Mouse (Mus musculus) cerebellum, postnatal 14 days (tissue): ENCODE data around the gene Slc17a2.

Experiments used
- DNase-seq, 2 experiments: peaks; one replicate each; pipeline ENCODE4 v3.0.0; 2021; ENCODE audit warnings: mixed read lengths in 2 of 2

The Slc17a2 gene

GRCm38 (mm10) chr13:23799405-23799804 is 7.4 kb upstream of the Slc17a2 start:
- DNase-seq, result no peak

GRCm38 (mm10) chr13:23804532-23804931 is 2.3 kb upstream of the Slc17a2 start:
- no peak for DNase-seq

GRCm38 (mm10) chr13:23816148-23816547 is 9.4 kb downstream of the Slc17a2 start:
- no peak for DNase-seq

GRCm38 (mm10) chr13:23820179-23820940 is 13.6 kb downstream of the Slc17a2 start:
- no peak for DNase-seq

GRCm38 (mm10) chr13:23822213-23822612 is 15.4 kb downstream of the Slc17a2 start:
- DNase-seq, result no peak

DNA sequence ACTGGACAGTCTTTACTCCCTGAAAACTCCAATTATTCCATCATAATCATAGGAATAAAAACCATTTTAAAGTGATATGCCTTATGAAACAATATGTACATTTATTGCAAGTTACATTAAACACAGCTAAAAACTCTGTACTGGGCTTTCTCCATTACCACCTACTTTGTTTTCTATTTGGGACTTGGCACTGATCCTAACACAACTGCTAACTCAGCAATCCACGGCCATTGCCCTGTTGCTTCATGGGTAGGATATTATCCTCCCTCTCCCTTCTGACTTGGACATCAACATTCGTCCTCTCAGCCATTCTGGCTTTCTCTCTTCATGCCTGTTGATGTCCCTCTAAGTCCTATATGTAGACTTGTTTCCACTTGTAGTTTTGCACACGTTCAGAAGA is 19.8 kb downstream of the Slc17a2 start:
- no peak for DNase-seq

DNA sequence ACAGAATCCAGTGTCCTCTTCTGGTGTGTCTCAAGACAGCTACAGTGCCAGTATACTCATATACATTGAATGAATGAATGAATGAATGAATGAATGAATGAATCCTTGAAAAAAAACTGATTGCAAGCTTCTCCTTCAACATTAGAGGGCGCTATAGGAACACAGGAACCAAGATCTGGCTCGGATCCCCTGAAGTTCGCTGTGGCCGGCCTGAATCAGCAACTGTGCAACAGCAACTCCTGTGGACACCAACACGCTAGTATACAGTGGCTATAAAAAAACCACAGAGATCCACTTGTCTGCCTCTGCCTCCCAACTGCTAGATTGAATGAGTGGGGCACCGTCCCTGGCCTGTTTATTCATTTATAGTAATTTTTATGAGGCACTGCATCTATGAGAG is 26.3 kb downstream of the Slc17a2 start:
- DNase-seq, result peak; percentile 36 to 48

DNA sequence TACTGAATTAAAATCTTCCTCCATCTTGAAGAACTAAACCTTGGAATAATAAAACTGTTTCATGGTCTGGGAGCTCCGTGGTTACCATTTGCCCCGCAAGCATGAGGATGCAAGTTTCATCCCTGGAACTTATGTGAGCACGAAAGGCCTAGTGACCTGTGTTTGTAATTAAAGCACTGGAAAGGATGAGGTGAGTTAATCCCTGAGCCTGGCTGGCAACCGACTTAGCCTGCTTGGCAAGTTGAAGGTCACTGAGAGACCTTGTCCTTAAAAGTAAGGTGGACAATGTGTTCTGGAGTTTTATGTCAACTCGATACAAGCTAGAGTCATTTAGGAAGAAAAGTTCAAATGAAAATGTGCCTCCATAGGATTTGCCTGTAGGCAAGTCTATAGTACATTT is 28.0 kb downstream of the Slc17a2 start:
- no peak for DNase-seq

- no peak for DNase-seq
Measured at GRCm38 (mm10) chr13:23836630-23837029, 29.8 kb downstream of the Slc17a2 start.

DNA sequence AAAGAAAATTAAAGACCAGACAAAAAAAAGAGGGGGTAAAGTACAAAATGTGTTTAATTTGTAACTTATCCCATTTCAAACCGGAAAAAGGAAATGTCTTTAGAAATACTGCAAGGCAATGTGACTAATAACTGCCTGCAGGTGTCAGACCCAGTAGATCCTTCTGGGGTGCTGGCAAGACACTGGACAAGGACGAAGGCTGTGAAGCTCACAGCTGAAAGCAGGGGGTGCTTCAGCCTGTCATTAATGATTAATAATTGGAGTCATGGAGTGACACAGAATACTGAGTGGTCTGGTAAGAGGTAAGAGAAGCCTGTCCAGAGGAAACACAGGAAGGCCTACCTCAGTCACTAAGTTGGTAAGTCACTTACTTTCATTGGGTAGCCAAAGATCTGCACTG is 32.5 kb downstream of the Slc17a2 start, which contains the start of gene Slc17a3:
Gene Slc17a3 (plus strand): TSS at position 127 of the 400 bp plus-strand sequence.
- DNase-seq, result no peak

GRCm38 (mm10) chr13:23845851-23846250 is 39.1 kb downstream of the Slc17a2 start:
- no peak for DNase-seq

DNA sequence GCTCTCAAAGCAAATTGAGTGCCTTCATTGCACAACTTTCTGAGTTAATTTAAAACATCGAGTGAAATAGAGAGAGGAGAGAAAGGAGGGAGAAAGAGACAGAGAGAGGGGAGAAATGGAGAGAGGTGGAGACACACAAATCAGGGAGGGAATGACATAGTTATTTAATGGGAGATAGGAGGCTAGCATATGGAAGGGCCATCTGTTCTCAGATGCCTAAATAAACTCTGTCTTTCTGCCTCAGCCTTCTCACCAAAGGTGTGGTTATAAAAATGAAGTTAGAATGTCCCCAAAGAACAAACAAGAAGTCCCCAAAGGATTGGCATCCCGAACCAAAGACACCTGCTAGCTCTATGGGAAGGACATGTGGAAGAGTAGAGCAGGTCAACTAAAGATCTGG is 42.5 kb downstream of the Slc17a2 start:
- DNase-seq, result no peak

GRCm38 (mm10) chr13:23856401-23856800 is 49.6 kb downstream of the Slc17a2 start:
- no peak for DNase-seq

GRCm38 (mm10) chr13:23861815-23862214 is 55.0 kb downstream of the Slc17a2 start:
- no peak for DNase-seq

DNA sequence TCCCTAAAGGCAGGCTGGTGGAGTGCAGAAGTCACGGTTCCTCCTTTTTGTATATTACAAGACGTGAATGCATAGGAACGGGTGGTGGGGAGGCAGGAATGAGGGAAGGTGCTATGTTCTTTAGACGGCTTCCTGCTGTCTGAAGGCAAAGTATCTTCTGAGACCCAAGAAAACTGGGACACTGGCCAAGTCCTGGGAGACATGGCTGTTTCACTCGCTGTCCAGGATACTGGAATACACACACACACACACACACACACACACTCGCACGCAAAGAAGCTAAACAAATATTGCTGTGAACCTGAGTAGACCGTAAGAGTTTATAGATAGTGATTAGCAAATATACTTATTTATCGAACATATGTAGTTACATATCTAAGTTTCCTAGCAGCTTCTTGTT is 57.9 kb downstream of the Slc17a2 start:
- no peak for DNase-seq

DNA sequence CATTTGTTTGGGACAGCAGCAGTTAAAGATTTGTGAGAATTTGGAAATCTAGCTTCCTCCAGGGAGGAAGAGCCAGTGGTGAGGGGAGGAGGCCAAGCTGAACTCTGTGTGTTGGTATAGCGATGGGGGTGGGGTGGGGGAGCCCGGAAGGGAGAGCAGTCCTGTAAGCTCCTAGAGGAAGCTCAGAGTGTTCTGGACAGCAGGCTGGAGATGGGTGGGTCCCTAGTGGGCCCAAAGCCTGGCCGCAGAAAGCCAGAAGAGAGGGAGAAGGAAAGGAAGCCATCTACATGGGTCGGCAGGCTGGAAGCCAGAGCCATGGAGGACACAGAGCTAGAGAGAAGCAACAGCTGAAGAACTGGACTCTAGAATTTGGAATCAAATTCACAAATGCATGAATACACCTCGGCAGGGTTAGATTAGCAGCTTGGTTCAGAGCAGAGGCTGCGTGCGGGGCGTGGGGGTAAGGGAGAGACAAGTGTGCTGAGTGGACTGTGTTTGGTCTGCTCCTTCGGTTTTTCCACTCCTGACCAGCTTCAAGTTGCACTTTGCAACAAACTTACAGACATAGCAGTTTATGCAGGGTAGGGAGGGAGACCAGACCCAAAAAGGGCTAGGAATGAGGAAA is 59.4 kb downstream of the Slc17a2 start:
- DNase-seq, result no peak

DNA sequence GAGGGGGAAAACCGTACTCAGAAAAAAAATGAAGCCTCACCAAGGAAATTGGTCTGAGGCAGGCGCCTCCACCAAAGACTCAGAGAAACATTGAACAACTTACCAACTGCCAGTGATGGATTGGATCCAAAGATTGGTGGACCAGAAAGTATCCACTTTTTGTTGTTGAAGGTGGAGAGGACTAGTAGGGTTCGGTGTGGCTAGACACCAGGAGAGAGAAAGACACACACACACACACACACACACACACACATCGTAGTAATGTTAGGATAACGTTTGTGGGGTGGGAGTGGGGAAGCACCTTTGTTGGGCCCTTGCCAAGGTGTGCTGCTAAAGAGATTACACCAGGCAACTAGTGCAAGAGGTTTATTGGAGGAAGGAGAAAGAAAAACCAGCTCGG is 60.2 kb downstream of the Slc17a2 start:
- DNase-seq, result no peak

GRCm38 (mm10) chr13:23867405-23867804 is 60.6 kb downstream of the Slc17a2 start, which contains the start of gene Slc17a1:
Slc17a1 (plus strand) TSS chr13:23867750.
- no peak for DNase-seq

DNA sequence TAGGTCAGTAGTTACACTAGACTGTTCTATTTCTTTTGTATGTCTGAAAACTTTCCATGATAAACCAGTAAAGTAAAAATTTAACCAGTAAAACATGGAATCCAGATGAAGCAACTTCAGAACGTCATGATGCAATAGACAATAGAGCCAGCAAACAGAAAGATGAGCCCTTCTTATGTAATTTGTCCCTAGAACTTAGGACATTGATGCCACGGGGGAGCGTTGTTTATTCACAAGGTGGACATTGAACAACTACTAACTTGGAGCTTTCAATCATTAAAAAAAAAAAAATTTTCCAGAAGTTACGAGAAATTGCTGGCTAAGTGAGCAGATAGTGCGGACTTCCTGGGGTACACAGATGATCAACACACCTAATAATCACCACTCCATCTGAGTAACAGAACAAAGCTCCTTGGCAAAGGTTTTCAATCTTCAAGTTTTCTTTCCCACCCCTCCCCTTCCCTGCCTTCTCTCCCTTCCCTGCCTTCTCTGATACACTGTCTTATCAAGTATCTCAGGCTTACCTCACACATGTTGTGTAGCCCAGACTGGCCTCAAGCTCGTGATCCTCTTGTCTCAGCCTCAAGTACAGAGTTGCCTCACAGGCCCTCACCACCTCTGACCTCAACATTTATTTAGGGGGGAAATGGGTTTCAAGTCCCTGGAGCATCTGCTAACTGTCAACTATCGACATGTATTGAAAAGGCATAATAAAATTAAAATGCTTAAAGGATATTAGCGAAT is 62.2 kb downstream of the Slc17a2 start:
- DNase-seq, result no peak

DNA sequence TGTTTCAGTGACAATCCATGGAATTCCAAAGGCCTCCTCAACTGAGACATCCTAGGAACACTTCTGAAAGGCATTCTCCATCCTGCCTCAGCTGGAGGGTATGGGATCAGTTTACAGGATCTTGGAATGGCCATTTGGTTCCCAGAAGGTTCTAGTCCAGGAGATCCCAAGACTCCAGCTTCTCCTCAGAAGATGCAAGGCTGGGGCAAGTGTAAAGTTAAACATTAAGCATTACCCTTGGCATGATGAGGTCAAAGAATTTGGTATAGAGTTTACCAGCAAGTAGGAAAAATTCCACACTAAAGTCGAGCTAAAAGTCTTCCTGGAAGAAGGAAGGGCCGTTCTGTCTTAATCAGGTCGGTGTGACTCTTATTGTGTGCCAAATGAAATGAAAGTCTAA is 63.2 kb downstream of the Slc17a2 start:
- no peak for DNase-seq

DNA sequence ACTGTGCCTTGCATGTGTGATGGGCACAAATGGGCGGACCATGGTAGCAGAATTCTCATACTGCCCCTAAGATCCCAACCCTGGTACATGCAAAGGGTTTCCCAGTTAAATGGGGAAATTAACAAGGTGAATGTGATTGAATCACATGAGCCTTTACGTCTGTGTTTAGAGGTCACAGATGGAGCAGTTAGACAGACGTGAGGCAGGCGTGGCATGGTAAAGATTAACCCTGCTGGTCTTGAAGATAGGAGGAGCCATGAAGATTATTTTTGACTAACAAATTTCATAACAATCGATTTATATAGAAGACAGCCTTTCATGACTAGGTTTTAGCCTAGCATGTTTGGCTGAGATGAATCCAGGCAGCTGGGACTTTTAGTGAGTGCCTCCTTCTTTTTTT is 66.3 kb downstream of the Slc17a2 start:
- no peak for DNase-seq
